Mouse (Mus musculus) erythroid progenitor cell, adult 5-6 weeks (primary cell): Measurements from ENCODE around the gene Sh3pxd2b. TPM values are rescaled to one million over a fixed set of nuclear protein-coding genes. Genes with fewer than 3 reads are reported as not detected.

Source experiments
- ATAC-seq: replicated peaks from 2 replicates; pipeline ENCODE4 v1.8.0; 2016; ENCODE audit warnings: moderate number of reproducible peaks, mild to moderate bottlenecking, moderate TSS enrichment, inconsistent platforms; ENCODE audit not compliant: poor library complexity, low FRiP score, severe bottlenecking
- total RNA-seq, 2 experiments: library from RNA; stranded (forward) in 1 of 2; stranded (reverse) in 1 of 2; fragments of 150-400 nt in 1 of 2; fragments of 186-747, 209-891 nt in 1 of 2; gene quantifications; 2 replicates each; pipeline versions ENCODE4 v1.2.3 to v1.2.4; 2015 to 2017; ENCODE audit warnings: low replicate concordance in 2 of 2

Gene Sh3pxd2b
- total RNA-seq, 2 experiments from 2014 or later: 2.1 TPM; not detected in 1

GRCm38 (mm10) chr11:32368986-32369385 lies 21.4 kb downstream of the Sh3pxd2b start:
- no peak for ATAC-seq

GRCm38 (mm10) chr11:32370881-32371280 lies 23.3 kb downstream of the Sh3pxd2b start:
- ATAC-seq: no peak

GRCm38 (mm10) chr11:32373266-32374026 lies 25.8 kb downstream of the Sh3pxd2b start:
- ATAC-seq: no peak

- ATAC-seq: no peak
Measured at GRCm38 (mm10) chr11:32374027-32374589, 26.5 kb downstream of the Sh3pxd2b start.

GRCm38 (mm10) chr11:32375104-32375535 lies 27.5 kb downstream of the Sh3pxd2b start:
- no peak for ATAC-seq

GRCm38 (mm10) chr11:32376086-32376485 lies 28.5 kb downstream of the Sh3pxd2b start:
- no peak for ATAC-seq

- ATAC-seq: no peak
Measured at GRCm38 (mm10) chr11:32379910-32380309, 32.3 kb downstream of the Sh3pxd2b start.

- no peak for ATAC-seq
Measured at GRCm38 (mm10) chr11:32383341-32384134, 35.9 kb downstream of the Sh3pxd2b start.

GRCm38 (mm10) chr11:32384135-32384801 lies 36.6 kb downstream of the Sh3pxd2b start:
- no peak for ATAC-seq

GRCm38 (mm10) chr11:32386043-32386442 lies 38.4 kb downstream of the Sh3pxd2b start:
- no peak for ATAC-seq

GRCm38 (mm10) chr11:32388064-32388463 lies 40.4 kb downstream of the Sh3pxd2b start:
- no peak for ATAC-seq

GRCm38 (mm10) chr11:32393095-32393494 lies 45.5 kb downstream of the Sh3pxd2b start:
- ATAC-seq: no peak

- no peak for ATAC-seq
Measured at GRCm38 (mm10) chr11:32395791-32396190, 48.2 kb downstream of the Sh3pxd2b start.

- no peak for ATAC-seq
Measured at GRCm38 (mm10) chr11:32398446-32398845, 50.8 kb downstream of the Sh3pxd2b start.

- ATAC-seq: no peak
Measured at GRCm38 (mm10) chr11:32399261-32399660, 51.6 kb downstream of the Sh3pxd2b start.

- no peak for ATAC-seq
Measured at GRCm38 (mm10) chr11:32402712-32403111, 55.1 kb downstream of the Sh3pxd2b start.

GRCm38 (mm10) chr11:32404708-32405107 lies 57.1 kb downstream of the Sh3pxd2b start:
- no peak for ATAC-seq

GRCm38 (mm10) chr11:32407863-32408262 lies 60.2 kb downstream of the Sh3pxd2b start:
- no peak for ATAC-seq

GRCm38 (mm10) chr11:32409052-32409451 lies 61.4 kb downstream of the Sh3pxd2b start:
- ATAC-seq: no peak
